Mouse (Mus musculus): Measurements from ENCODE around the gene 1700049E17Rik1.
"Not testable (repeated sequence)": the region's sequence is repeated elsewhere in the genome, so short reads cannot be mapped to it uniquely, and the experiment has no call there.

The 1700049E17Rik1 gene

GRCm38 (mm10) chr14:41924649-41925048, at the start of gene 1700049E17Rik1:
TSS of gene 1700049E17Rik1 (plus strand) at chr14:41924949.
- not testable (repeated sequence) for DNase-seq

- not testable (repeated sequence) for DNase-seq
Measured at GRCm38 (mm10) chr14:41907190-41907589, 17.6 kb upstream of the 1700049E17Rik1 start, which contains the start of gene Gm7980. TSS of gene Gm7980 (minus strand) at chr14:41907290.

GRCm38 (mm10) chr14:41943695-41944094, 18.9 kb downstream of the 1700049E17Rik1 start, which contains the start of gene 1700024B05Rik:
TSS of gene 1700024B05Rik (plus strand) at chr14:41943995.
- DNase-seq: not testable (repeated sequence)

GRCm38 (mm10) chr14:41964095-41964494, 39.3 kb downstream of the 1700049E17Rik1 start:
- DNase-seq: not testable (repeated sequence)

GRCm38 (mm10) chr14:41967827-41968226, 43.1 kb downstream of the 1700049E17Rik1 start, which contains the start of gene Gm6401:
TSS of gene Gm6401 (minus strand) at chr14:41967927.
- not testable (repeated sequence) for DNase-seq

- not testable (repeated sequence) for DNase-seq
Measured at GRCm38 (mm10) chr14:41968596-41968995, 43.8 kb downstream of the 1700049E17Rik1 start.

All from cerebellum, adult 11-12 months (tissue).